Mouse (Mus musculus): Measurements from ENCODE around the gene Cd2ap.
"Not testable (repeated sequence)": the region's sequence is repeated elsewhere in the genome, so short reads cannot be mapped to it uniquely, and the experiment has no call there.

Gene Cd2ap

DNA sequence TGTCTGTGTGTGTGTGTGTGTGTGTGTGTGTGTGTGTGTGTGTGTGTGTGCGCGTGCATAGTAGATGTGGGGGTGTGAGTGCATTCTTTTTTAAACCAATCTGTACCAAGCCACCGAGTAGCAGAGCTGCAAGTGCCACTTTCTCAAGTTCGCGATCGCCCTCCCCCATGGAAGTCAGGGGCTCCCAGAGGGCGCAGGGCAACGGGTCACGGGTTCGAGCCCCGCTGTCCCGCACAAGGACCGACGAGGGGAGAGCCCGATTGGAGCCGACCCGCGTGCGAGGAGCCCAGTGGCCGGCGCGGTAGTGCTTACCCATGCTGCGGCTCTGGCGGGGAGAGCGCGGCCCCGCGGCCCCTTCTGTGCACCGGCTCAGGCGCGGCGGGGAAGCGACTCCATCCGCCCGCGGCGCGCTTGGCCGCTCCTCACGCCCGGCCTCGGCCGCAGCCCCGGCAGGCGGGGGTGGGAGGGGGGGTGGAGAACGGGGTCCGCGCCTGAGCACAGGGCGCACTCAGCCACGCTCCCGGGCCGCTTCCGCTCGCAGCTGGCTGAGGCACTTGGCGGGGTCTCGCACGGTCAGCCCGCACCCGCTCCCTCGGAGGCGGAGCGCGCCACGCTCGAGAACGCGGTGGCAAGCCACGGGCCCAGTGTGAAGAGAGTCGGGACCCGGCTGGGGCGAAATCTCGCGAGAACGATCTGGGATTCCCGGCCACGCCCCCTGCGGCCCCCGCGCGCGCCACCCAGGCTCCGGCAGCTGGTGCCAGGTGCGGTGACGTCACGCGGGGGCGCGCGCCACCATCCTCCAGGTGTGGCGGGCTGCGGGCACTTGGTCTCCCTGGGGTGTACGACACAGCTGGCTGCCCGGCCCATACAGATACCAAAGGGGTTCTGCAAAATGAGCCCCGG, at the start of gene Cd2ap:
Cd2ap (minus strand) TSS at position 665 of the 903 bp plus-strand sequence.
- peak; percentile 98 to 99 for DNase-seq

DNA sequence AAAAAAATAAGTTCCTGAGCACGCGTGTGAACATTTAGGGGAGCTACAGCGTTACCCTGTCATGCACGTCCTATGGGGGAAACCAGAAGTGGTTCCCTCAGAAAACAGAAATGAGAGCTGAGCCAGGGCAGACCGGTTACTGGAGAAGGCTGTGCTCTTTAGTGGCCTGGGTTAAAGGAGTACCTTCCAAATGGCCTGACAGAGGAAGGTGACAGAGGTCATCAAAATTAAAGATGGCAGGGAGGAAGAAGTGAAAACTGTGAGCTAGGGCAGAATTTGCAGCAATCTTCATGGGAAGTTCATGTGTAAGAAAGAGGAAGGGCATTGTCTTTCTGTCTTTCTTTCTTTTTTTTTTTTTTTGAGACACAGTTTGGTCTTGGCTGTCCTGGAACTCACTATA, 48.3 kb upstream of the Cd2ap start:
- no peak for DNase-seq

DNA sequence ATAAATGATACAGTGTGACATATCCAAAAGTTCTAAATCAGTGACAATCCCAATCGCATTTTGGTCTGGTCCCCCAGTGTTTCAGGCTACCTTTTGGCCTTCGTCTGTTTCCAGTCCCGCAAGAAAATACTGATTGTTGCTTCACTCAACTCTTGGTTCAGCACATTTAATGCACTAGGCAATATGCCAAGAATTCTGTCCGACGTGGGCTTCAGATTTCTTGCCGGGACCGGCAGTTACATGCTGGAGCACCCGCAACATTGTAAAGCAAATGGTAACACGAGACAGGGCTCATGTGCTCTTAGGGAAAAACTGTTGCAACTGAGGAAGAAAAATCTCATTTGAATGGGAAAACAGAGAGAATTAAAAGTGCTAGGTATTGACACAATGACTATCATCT, 42.3 kb upstream of the Cd2ap start:
- DNase-seq = no peak

DNA sequence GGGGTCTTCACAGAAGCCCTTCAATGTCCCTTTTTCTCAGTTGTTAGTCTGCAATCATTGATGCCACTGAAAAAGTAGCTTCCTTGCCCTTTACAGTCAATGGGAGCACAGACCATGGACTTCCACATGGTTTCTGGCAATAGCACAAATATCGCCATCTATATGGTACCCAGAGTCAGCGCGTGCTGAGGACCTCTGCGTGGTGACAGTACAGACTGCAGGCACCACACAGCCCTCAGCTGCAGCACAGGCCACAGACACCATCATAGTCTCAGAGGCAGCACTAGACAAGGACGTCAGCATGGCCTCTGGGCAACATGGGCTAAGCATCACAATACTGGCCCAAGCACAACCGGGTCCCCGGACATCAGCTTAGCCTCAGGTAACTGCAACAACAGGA, 38.3 kb upstream of the Cd2ap start:
- no peak for DNase-seq

DNA sequence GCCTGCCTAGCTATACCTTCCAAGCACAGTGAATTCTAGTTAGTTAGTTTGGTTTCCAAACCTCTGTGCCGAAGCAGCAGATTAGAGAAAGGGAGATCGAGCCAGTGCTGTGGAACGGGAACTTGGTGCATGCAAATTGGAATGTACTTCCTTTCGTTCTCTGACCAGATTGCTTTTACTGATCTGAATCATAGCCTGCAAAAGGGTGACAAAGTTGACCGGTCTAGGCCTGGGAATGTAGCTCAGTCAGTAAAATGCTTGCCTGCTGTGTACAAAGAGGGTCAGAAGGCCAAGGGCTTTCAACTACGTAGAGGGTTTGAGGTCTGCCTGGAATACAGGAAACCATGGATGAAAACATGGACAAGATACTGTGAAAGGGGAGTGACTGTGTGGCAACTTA, 35.7 kb upstream of the Cd2ap start:
- no peak for DNase-seq

- DNase-seq = no peak
These were observed 34.0 kb upstream of the Cd2ap start for GRCm38 (mm10) chr17:42910476-42910875.

DNA sequence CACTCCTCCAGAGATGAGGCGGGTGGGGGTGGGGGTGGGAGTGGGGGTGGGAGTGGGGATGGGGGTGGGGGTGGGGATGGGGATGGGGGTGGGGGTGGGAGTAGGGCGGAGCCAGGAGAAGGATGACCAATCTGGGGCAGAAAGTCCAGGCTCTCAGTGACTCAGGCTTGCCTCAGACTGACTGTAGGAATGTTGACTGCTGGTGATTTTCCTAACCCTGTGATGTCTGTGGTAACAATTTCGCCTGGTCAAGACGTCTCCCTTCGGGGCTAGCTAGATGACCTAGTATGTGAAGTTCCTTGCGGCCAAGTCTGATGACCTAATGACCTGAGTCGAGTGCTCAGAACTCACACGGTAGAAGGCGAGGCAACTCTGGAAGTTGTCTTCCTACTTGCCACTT, 32.9 kb upstream of the Cd2ap start:
- DNase-seq = peak; percentile 17 to 54

GRCm38 (mm10) chr17:42908744-42909370, 32.4 kb upstream of the Cd2ap start:
- DNase-seq = peak; percentile 68 to 83

DNA sequence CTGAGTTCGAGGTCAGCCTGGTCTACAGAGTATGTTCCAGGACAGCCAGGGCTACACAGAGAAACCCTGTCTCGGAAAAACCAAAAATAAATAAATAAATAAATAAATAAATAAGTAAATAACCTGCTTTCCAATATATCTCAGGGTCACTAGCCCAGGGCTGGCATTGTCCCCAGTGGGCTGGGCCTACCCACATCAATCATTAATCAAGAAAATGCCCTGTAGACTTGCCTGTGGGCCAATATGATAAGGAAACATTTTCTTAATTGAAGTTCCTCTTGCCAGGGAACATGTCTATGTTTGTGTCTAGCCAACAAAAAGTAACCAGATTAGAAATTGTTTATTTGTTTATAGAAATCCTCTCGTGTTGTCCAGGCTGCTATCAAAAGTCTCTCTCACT, 31.7 kb upstream of the Cd2ap start:
- peak; percentile 43 to 48 for DNase-seq

DNA sequence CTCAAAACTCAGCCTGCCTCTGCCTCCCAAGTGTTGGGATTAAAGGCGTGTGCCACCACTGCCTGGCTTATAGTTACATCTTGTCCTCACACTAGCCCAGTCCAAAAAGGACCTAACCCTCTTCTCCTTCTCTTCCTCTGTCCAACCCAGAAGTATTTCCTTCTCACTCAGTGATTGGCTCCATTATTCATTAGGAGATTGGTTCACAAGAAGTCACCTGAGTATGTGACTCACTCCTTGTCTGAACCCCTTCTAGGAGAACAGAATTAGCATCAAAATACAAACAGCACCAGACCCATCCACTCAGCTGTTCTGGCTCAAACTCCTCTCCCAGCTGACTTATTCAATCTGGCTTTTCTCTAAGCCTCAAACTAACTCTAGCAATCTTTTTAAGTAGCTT, 30.0 kb upstream of the Cd2ap start:
- DNase-seq = not testable (repeated sequence)

GRCm38 (mm10) chr17:42905919-42906318, 29.5 kb upstream of the Cd2ap start:
- DNase-seq = no peak

GRCm38 (mm10) chr17:42900795-42901194, 24.3 kb upstream of the Cd2ap start:
- no peak for DNase-seq

DNA sequence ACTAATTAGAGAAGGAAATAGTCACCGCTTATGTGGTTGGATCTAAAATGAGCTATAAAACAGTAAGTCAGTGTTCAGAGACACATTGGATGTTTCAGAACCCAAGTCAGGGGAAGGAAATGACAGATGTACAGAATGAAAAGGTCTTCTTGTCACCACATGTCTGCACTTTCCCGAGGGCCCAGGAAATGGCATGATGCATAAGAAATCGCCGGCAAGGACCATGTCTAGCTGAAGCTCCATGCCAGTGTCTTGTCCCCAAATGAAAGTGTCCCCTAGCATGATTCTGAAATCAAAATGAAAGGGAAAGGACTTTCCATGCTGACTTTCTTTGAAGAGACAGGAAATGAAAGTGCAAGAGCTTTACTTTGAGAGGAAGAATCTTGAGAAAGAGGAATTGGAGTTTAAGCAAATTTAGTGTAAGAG, 10.8 kb upstream of the Cd2ap start:
- no peak for DNase-seq

- DNase-seq = no peak
These were observed 8.6 kb upstream of the Cd2ap start for GRCm38 (mm10) chr17:42885091-42885501.

DNA sequence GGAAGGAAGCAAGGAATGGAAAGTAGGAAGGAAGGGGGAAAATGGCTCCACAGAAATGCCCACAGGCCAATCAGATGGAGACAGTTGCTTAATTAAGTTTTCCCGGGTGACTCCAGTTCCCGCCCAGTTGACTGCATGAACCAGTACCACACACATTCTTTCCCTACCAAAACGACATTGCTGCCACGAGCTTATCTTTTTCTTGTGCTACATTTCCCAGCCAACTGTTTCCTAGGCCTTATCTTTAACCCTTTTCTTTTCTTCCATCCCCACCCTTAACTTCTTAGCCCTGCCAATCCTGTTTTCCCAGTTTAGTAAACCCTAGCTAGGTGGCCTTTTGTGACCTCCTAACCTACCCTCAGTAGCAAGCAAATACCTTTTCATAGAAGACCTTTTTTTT, 7.9 kb upstream of the Cd2ap start:
- no peak for DNase-seq

GRCm38 (mm10) chr17:42883769-42884168, 7.3 kb upstream of the Cd2ap start:
- peak in 1 of 2 experiments; percentile 46 for DNase-seq

DNA sequence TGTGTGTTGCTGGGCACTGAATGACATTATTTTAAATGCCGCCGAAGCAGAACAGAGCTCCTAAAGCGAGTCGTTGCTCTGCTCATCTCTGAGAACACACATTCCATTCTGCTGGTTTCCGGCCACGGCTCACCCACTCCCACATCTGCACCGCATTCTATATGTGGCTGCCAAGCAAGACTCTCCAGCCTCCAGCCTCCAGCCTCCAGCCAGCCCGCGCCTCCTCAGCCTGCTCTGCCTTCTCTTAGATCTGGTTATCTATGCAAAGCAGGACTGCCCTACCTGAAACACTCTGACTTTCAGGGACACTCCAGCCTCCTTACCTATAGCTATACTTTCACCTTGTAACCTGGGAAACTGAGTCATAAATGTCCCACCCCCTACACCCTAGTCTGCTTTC, 6.8 kb upstream of the Cd2ap start:
- DNase-seq = no peak

DNA sequence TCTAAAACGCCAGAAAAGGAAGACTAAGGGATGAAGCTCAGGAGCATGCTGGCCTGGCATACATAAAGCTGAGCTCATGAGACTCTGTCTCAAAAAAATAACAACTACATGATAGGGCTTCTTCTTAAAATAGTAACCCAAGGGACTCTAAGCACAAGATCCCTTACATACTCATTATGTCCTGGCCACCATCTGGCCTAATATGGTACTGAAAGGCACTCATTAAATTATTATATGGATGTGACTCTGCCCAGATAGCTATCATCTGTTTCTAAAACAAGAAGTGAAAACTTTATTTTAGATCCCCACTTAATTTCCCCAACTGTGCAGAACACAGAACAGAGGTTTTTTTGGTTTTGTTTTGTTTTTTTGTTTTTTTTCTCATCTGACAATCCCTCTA, 6.4 kb upstream of the Cd2ap start:
- DNase-seq = no peak

DNA sequence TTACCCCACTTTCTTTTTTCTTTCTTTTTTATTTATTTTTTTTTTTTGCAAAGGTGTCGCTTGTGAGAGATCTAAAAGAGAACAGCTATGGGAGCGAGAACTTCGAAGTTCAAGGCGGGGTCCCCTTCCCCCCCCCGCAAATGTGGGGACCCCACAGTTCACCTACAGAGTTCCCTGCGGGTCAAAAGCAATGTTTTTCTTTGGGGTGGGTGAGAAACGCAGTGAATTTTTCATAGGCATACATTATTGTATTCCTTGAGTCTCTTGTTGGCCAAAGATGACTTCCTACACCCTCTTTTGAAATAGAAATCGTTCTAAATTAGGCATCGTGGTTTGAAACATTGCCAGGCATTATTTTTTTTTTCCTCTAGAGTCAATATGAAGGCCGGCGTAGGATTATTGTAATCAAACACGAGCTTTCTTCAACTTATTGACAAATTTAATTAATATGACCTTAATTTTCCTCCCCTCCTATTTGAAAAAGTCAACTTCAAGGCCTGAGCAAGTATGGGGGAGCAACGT, 500 bp upstream of the Cd2ap start:
- no peak for DNase-seq

GRCm38 (mm10) chr17:42875571-42876000, 879 bp downstream of the Cd2ap start:
- DNase-seq = peak; percentile 42 to 48

GRCm38 (mm10) chr17:42875015-42875414, 1.4 kb downstream of the Cd2ap start:
- DNase-seq = no peak

GRCm38 (mm10) chr17:42870465-42870864, 6.0 kb downstream of the Cd2ap start:
- peak in 1 of 2 experiments; percentile 24 for DNase-seq

DNA sequence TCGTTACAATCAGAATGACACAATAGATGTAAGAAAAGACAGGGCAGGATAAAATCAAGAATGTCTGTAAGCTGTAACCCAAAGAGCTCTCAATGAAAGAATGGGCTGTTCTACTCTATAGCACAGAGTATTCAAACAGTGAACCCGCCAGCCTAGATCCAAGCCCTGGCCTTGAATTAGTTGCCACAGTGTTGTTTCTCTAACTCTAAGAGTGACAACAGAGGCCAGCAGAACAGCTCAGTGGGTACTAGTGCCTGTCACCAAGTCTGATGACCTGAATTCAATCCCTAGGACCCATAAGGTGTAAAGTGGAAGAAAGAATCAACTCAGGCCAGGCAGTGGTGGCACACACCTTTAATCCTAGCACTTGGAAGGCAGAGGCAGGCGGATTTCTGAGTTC, 13.3 kb downstream of the Cd2ap start:
- DNase-seq = no peak

- DNase-seq = no peak
These were observed 16.1 kb downstream of the Cd2ap start for GRCm38 (mm10) chr17:42860370-42860769.
